ENCODE assay signal across 11 mouse cellular contexts in genomic region chr11:20987841-20988251, GRCm38 (mm10).
DNase-seq lines count a peak whose midpoint lies in the region; ATAC-seq lines count a peak whose summit lies in the region.
"Had no signal": no experiment of that assay in that cellular context is flagged by ENCODE, and none has a peak within 500 bp of the region (broad histone marks: within the 10 kb centered on the region; RNA-seq: fewer than 3 reads in every experiment).

No protein-coding gene starts in this region.

- WGBS in limb, embryonic 11.5 days, result 86% methylated on average over 11 of the region's 11 CpGs
- 91% methylated on average over 11 of the region's 11 CpGs for WGBS in limb, embryonic 10.5 days

- H3K9ac ChIP-seq in limb, embryonic 11.5 days (ENCODE audit: low read length), result no peak overlapping the region
- H3K9ac ChIP-seq: embryonic facial prominence, embryonic 15.5 days; lung, embryonic 15.5 days had no signal

- no peak overlapping the region for H3K4me2 ChIP-seq in limb, embryonic 11.5 days (ENCODE audit: low read depth, severe bottlenecking)
- H3K4me2 ChIP-seq: embryonic facial prominence, embryonic 15.5 days; lung, embryonic 15.5 days had no signal

- no peaks in the 10 kb centered on the region for H3K9me3 ChIP-seq in limb, embryonic 11.5 days (ENCODE audit: control insufficient read depth, low read length)
- H3K9me3 ChIP-seq in limb, embryonic 10.5 days (replicated peaks), result no peaks in the 10 kb centered on the region
- H3K9me3 ChIP-seq: embryonic facial prominence, embryonic 15.5 days; lung, embryonic 15.5 days had no signal

- H3K36me3 ChIP-seq in limb, embryonic 11.5 days (ENCODE audit: control insufficient read depth, insufficient read depth, low read length), result no peaks in the 10 kb centered on the region
- no peaks in the 10 kb centered on the region for H3K36me3 ChIP-seq in limb, embryonic 10.5 days
- H3K36me3 ChIP-seq: embryonic facial prominence, embryonic 15.5 days; lung, embryonic 15.5 days had no signal

- intact Hi-C loops in left cerebral cortex, postnatal 14 days (cut with DNase I), result no loop called here

- H3K27ac ChIP-seq in limb, embryonic 11.5 days (replicated peaks; ENCODE audit: low read depth, low read length), result no peak overlapping the region
- H3K27ac ChIP-seq in limb, embryonic 10.5 days, result no peak overlapping the region
- H3K27ac ChIP-seq: embryonic facial prominence, embryonic 15.5 days; lung, embryonic 15.5 days had no signal

- H3K4me1 ChIP-seq in limb, embryonic 11.5 days (ENCODE audit: control insufficient read depth, insufficient read depth, low read length), result no peaks in the 10 kb centered on the region
- H3K4me1 ChIP-seq in limb, embryonic 10.5 days, result 0 out of 2 replicates have a peak, but pooled peaks cover 4% of the 10 kb centered on the region
- H3K4me1 ChIP-seq: embryonic facial prominence, embryonic 15.5 days had no signal

- DNase-seq in limb, embryonic 11.5 days (ENCODE audit: low spot score), result peak; percentile 18
- DNase-seq in limb, embryonic 10.5 days (ENCODE audit: low spot score), result no peak
- peak; percentile 69 to 82 for DNase-seq in frontal cortex, postnatal 36 days (ENCODE audit: low spot score in 2 of 2)
- peak; percentile 86 to 95 for DNase-seq in left cerebral cortex, postnatal 14 days (ENCODE audit: low spot score in 2 of 2)
- peak; percentile 85 to 87 for DNase-seq in right cerebral cortex, postnatal 36 days (ENCODE audit: low spot score in 2 of 2)
- DNase-seq in kidney, postnatal 4 days, result no peak
- DNase-seq in adrenal gland, postnatal 14 days, result no peak
- DNase-seq in Muller cell, postnatal 12 days (ENCODE audit: inconsistent ontology term), result no peak

- H3K27me3 ChIP-seq in limb, embryonic 11.5 days (ENCODE audit: control insufficient read depth, insufficient read depth, low read length), result no peaks in the 10 kb centered on the region
- H3K27me3 ChIP-seq in limb, embryonic 10.5 days (ENCODE audit: low read depth, poor library complexity, severe bottlenecking), result no peaks in the 10 kb centered on the region
- H3K27me3 ChIP-seq: embryonic facial prominence, embryonic 15.5 days; lung, embryonic 15.5 days had no signal

- no peak for ATAC-seq in limb, embryonic 11.5 days (ENCODE audit: insufficient number of reproducible peaks, low FRiP score, low TSS enrichment, low read depth)
- ATAC-seq: activated CD4-positive, CD25-positive, alpha-beta regulatory T cell, adult 4 months had no signal

- H3K4me3 ChIP-seq in limb, embryonic 11.5 days (ENCODE audit: low read depth, low read length), result no peak overlapping the region
- H3K4me3 ChIP-seq in limb, embryonic 10.5 days, result no peak overlapping the region
- H3K4me3 ChIP-seq: embryonic facial prominence, embryonic 15.5 days; lung, embryonic 15.5 days had no signal

Comparison
In these comparisons a context has a peak if more than half of its experiments do, and no peak if none do; other contexts are left out.
1. DNase-seq: peak in limb, embryonic 11.5 days (single experiment), frontal cortex, postnatal 36 days (2 of 2), left cerebral cortex, postnatal 14 days (2 of 2) and right cerebral cortex, postnatal 36 days (2 of 2); none in limb, embryonic 10.5 days (single experiment), kidney, postnatal 4 days (0 of 2), adrenal gland, postnatal 14 days (single experiment) and Muller cell, postnatal 12 days (single experiment).